Mouse (Mus musculus): ENCODE data around the gene Med12l.

GRCm38 (mm10) chr3:59230912-59231311, 225.3 kb downstream of the Med12l start:
- TF ChIP-seq CTCF (IDR thresholded peaks at IDR 0.05; ENCODE audit: insufficient read depth, low read length) (no peak), POLR2A (IDR thresholded peaks at IDR 0.05; ENCODE audit: borderline replicate concordance, extremely low read depth, low read depth, low read length) (no peak)

Measured in lung, adult 2 months (tissue).